Mouse (Mus musculus): ENCODE results near the gene Brix1.
A peak's percentile ranks its signal among the peaks of the same experiment; 100 is the strongest.

The Brix1 gene

DNA sequence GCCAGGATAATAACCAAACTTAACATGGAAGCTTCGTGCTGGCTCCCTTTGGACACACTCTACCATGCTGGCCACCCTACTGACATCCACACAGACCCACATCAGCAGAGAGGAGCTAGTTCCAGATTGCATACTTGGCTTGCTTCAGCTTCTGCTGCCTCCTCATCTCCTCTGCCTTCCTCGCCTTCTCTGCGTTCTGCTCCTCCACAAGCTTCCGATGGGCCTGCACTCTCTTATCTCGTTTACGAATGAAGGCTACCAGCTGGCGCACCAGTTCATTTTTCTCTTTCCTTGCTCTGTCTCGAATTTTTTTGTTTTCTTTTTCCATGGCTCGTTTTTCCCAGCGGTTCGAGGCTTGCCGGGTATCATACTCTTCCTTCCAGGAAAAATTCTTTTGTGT lies 24.8 kb downstream of the Brix1 start:
- no peak for DNase-seq (ENCODE audit: low read depth, low spot score)

DNA sequence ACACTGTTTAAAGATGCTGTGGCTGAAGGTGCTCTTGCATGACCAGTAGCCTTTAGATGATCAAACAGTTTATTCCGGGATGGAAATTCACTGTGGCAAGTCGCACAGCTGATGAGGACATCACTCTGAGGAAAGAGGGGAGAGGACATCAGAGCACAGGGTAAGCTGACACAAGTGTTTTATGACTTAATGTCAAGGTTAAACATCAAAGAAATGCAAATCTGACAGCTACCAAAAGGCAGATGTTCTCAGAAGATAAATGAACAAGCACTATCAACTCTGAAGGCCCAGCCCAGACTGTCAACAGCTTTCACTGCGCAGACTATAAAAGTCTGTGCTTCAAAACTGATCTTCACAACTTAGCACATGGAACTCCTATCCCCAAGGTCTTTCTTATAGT lies 38.6 kb downstream of the Brix1 start:
- DNase-seq (ENCODE audit: low read depth, low spot score), result no peak

DNA sequence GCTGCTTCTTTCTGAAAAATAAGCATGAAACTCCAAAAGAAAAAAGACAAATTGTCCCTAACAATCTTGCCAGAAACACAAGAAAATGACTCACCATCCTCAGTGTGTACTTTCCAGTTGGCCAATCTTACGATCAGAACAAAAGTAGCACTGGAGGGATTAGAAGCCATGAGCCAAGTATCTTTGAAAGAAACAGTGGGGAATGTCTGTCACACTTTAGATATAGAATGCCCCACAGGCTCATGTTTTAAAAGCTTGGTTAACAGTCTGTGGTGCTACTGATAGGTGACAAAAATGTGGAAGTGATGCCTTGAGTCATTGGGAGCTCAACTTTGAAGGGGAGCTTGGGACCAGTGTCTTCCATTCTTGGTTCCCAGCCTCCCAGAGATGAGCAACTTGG lies 43.5 kb downstream of the Brix1 start:
- DNase-seq (ENCODE audit: low read depth, low spot score), result peak; percentile 18

DNA sequence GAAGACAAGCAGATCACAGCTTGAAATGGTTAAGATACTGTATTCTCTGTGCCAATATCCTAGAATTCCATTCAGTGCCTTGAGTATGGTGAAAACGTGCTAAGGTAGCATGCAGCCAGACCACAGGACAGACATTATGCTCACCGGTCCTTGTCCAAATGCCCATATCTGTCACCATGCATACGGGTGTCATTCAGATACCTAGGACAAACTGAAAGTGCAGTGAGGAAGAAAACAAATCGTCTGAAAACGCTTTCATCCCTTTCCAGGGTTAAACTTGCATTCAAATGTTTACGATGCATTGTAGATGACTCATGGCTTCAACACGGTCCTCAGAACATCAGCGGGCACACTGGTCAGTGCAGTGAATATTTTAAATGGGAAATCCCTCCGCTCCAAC lies 44.3 kb downstream of the Brix1 start:
- no peak for DNase-seq (ENCODE audit: low read depth, low spot score)

DNA sequence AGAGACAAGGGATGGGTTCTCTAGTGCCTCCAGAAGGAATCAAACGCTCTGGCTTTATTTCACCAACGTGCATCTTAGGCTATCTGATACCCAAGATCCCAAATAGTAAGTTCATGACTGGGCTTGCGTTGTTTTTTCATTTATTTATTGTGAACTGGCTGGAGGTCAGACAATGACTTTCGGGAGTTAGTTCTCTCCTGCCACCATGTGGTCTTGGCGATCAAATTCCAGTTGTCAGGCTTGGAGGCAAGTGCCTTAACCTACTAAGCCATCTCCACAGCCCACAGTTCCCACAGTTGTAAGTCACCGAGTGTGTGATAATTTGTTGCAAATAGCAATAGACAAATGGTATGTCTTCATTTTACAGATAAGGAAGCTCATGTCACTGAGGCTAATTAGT lies 45.8 kb downstream of the Brix1 start:
- no peak for DNase-seq (ENCODE audit: low read depth, low spot score)

DNA sequence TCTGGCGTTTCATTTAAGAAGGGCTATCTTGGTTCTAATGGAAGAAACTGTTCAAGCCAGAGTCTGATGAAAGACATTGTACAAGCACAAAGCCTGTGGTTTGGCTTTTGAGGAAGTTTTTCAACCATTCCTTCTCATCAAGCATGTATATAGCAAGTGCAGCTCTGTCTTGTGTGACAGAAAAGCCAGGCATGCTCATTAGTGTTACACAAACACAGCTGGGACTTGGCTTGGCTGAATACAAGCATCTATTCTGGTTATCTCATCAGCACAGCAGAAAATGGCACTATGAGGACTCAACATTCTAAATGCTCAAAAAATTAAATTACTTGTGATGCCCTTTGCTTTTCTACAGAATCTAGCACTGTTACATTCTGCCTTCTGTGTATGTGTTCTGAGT lies 48.9 kb downstream of the Brix1 start:
- DNase-seq (ENCODE audit: low read depth, low spot score), result no peak

DNA sequence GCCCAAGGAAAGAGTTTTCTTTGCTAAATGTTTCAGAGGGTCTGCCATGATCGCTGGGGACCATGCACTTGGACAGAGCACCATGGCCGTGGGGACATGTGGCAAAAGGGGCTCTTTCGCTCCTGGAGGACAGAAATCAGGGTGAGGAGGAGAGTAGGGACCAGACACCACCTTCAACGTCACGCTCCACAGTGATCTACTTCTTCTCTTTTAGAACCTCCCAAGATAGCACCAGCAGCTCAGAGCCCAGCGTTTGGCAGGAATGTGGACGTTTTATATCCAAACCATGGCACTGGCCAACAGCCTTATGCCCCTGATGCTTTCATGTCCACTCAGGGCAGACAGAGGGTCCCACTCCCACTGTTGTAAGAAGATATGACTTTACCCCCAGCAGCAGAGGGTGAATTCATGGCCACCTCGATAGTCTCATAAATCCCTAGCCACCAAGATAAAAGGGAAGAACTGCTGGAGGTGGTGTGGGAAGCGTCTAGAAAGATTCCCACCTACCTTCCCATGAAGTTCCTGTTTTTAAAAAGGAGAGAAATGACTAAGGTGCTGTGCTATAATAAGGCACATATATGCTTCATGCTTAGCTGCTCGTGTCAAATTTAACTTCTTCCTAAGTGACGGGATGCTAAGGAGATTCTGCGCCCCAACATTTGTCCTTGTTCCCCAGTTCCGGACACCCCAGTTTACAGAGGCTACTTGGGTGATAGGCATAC lies 59.0 kb downstream of the Brix1 start:
- no peak for DNase-seq (ENCODE audit: low read depth, low spot score)

DNA sequence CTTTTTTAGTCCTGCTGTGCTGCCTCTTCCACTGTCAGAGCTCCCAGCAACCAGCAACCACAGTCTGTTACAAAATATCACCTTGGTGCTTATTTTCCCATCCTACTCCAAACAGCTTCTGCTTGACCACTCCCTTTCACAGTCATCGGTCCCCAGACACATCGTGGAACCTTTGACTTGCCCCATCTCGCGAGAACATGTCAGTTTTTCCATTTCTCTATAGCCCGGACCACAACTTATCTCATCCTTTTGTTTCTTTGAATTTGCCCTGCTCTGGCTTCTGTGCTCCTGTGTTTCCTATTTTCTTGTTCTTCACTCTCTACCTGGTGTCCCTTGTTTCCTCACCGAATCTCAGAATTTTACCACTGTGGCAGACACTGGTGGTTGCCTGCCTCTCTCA lies 59.6 kb downstream of the Brix1 start:
- no peak for DNase-seq (ENCODE audit: low read depth, low spot score)

Data from skeletal muscle tissue, adult 2 months (tissue).